Mouse (Mus musculus): ENCODE results near the gene Defb45. TPM values are rescaled to one million over a fixed set of nuclear protein-coding genes. Genes with fewer than 3 reads are reported as not detected.

Defb45 gene
- polyA plus RNA-seq (2015; fragmentation: Nextera tagmentation; extraction: Ambion mirVana), result not detected in 2 replicates

- Histone ChIP-seq H3K4me1 (replicated peaks) (no peaks in the 10 kb centered on the region), H3K36me3 (no peaks in the 10 kb centered on the region), H3K9ac (no peak within 1 kb of the TSS), H3K27me3 (no peaks in the 10 kb centered on the region), H3K4me3 (no peak within 1 kb of the TSS), H3K9me3 (replicated peaks) (no peaks in the 10 kb centered on the region), H3K4me2 (no peak within 1 kb of the TSS), H3K27ac (no peak within 1 kb of the TSS)
- ATAC-seq (replicated peaks; ENCODE audit: insufficient number of reproducible peaks, insufficient read depth, low FRiP score, low read depth), result no peak
- WGBS, result 59% methylated on average over 7 of the region's 7 CpGs
Observed at GRCm38 (mm10) chr2:152599299-152599698, at the start of gene Defb45. Defb45 (minus strand) TSS chr2:152599399.

DNA sequence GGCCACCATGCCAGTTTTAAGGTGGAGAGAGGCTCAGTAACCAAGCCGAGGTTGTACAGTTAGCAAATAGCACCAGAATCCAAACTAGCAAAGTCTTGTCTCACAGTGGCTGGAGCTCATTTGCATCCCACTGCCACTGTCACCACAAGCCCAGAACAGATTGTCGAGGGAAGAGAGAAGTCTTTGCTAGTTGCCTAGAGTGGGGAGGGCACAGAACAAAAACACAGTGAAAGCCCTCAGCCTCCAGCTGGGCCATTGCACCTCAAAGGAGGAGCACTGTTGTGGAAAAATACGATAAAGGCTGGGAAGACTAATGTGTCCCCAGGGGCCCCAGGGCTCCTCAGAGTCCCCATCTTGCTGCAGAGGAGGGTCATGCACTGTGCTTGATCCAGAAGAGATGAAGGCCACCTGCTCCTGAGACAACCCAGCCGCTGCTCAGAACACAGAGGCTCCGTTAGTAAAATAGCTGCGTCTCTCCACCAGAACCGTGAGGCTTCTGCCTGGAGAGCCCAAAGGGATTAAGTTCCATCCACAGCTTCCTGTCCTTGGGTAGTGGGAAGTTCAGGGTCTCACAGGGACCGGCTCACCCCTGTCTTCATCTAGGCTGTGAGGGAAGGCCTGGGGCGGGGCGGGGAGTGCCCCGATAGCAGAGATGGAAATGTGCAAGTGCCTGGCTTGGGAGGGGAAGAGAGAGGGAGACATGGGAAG, 40.4 kb upstream of the Defb45 start:
- Histone ChIP-seq H3K9ac (0 out of 2 replicates have a peak overlapping the region, but pooled peaks have one; percentile 23), H3K27me3 (0 out of 2 replicates have a peak, but pooled peaks cover under 1% of the 10 kb centered on the region), H3K4me1 (replicated peaks) (peaks cover 27% of the 10 kb centered on the region), H3K4me3 (no peak overlapping the region), H3K36me3 (no peaks in the 10 kb centered on the region), H3K4me2 (no peak overlapping the region), H3K9me3 (replicated peaks) (no peaks in the 10 kb centered on the region), H3K27ac (peak overlapping the region; percentile 87)
- 18% methylated on average over 11 of the region's 11 CpGs for WGBS
- ATAC-seq (replicated peaks; ENCODE audit: insufficient number of reproducible peaks, insufficient read depth, low FRiP score, low read depth), result peak; percentile 11; the same call in 1 of the 2 replicates

DNA sequence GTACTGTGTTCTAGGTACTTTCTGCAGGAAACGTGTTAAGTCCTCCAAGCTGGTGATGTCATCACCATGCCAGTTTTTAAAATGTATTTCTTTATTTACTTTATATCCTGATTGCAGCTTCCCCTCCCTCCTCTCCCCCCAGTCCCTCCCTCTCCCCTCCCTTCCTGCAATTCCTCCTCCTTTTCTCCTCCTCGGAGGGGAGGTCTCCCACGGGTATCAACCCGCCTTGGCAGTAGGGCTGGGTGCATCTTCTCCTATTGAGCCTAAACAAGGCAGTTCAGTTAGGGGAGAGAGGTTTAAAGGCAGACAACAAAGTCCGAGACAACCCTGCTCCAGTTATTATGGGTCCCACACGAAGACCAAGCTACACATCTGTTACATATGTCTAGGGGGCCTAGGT, 39.7 kb upstream of the Defb45 start:
- 58% methylated on average over 6 of the region's 6 CpGs for WGBS
- no peaks in the 10 kb centered on the region for H3K9me3 ChIP-seq (replicated peaks)
- no peak overlapping the region for H3K4me2 ChIP-seq
- 0 out of 2 replicates have a peak, but pooled peaks cover 5% of the 10 kb centered on the region for H3K27me3 ChIP-seq
- no peak for ATAC-seq (replicated peaks; ENCODE audit: insufficient number of reproducible peaks, insufficient read depth, low FRiP score, low read depth)
- H3K36me3 ChIP-seq, result no peaks in the 10 kb centered on the region
- no peak overlapping the region for H3K4me3 ChIP-seq
- peak overlapping the region; percentile 87 for H3K27ac ChIP-seq
- no peak overlapping the region for H3K9ac ChIP-seq
- H3K4me1 ChIP-seq (replicated peaks), result peaks cover 32% of the 10 kb centered on the region

- no peak overlapping the region for H3K9ac ChIP-seq
- H3K4me2 ChIP-seq, result no peak overlapping the region
- H3K9me3 ChIP-seq (replicated peaks), result no peaks in the 10 kb centered on the region
- no peaks in the 10 kb centered on the region for H3K36me3 ChIP-seq
- no peak overlapping the region for H3K4me3 ChIP-seq
- H3K27ac ChIP-seq, result peak overlapping the region; percentile 87
- 82% methylated on average over 4 of the region's 4 CpGs for WGBS
- 0 out of 2 replicates have a peak, but pooled peaks cover 5% of the 10 kb centered on the region for H3K27me3 ChIP-seq
- ATAC-seq (replicated peaks; ENCODE audit: insufficient number of reproducible peaks, insufficient read depth, low FRiP score, low read depth), result no peak
- peaks cover 43% of the 10 kb centered on the region for H3K4me1 ChIP-seq (replicated peaks)
Observed at GRCm38 (mm10) chr2:152637381-152637780, 38.2 kb upstream of the Defb45 start.

GRCm38 (mm10) chr2:152637006-152637322, 37.8 kb upstream of the Defb45 start:
- H3K4me2 ChIP-seq, result no peak overlapping the region
- WGBS, result 61% methylated on average over 6 of the region's 6 CpGs
- ATAC-seq (replicated peaks; ENCODE audit: insufficient number of reproducible peaks, insufficient read depth, low FRiP score, low read depth), result no peak
- no peak overlapping the region for H3K4me3 ChIP-seq
- H3K9me3 ChIP-seq (replicated peaks), result no peaks in the 10 kb centered on the region
- no peak overlapping the region for H3K9ac ChIP-seq
- H3K4me1 ChIP-seq (replicated peaks), result peaks cover 46% of the 10 kb centered on the region
- H3K27ac ChIP-seq, result peak overlapping the region; percentile 87
- 0 out of 2 replicates have a peak, but pooled peaks cover 5% of the 10 kb centered on the region for H3K27me3 ChIP-seq
- H3K36me3 ChIP-seq, result no peaks in the 10 kb centered on the region

DNA sequence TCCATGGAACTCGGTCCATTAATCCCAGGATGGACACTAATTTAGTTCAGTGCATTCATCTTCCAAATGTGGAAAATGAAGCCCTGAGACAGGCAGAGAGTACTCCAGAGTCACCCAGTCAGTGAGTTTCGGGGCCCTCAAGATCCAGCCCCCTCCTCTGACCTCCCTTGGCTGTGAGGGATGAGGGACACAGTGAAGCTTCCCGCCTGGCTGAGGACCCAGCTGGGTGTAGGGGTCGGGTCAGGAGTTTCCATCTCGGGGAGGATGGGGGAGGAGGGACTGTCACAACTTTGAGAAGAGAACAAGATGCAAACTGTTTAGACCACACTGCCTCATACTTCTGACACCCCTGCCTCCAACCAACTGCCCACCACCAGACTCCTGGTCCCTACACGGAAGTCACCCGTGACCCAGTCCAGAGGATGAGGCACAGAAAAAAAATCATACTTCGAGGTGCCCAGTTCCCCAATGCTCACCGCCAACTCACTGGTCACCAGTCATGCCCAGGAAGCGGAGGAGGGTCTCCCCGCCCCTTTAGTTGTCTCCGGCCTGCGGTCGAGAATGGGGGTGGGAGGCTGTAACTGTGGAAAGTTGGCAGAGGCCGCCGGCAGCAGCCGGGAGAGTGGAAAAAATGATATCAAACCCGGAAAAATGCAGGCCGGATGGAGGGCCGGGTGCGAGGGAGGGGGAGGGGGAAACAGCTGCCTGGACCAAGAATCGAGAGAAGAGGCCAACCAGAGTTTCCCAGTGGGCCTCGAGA, 37.2 kb upstream of the Defb45 start:
- no peaks in the 10 kb centered on the region for H3K9me3 ChIP-seq (replicated peaks)

DNA sequence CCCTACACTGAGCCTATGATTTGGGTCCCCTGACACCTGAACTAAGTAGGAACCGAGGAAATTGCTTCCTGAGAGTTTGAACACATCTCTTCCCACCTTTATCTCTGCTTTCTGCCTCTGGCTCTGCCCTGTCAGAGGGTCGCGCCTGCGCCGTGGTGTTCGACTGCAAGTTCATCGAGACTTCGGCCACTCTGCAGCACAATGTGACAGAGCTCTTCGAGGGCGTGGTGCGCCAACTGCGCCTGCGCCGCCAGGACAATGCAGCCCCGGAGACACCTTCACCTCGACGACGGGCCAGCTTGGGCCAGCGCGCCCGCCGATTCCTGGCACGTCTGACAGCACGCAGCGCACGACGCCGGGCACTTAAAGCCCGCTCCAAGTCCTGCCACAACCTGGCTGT, 35.1 kb upstream of the Defb45 start:
- Histone ChIP-seq H3K27me3 (0 out of 2 replicates have a peak, but pooled peaks cover 5% of the 10 kb centered on the region), H3K9ac (no peak overlapping the region), H3K4me2 (no peak overlapping the region), H3K9me3 (replicated peaks) (no peaks in the 10 kb centered on the region), H3K4me1 (replicated peaks) (peaks cover 40% of the 10 kb centered on the region), H3K4me3 (no peak overlapping the region), H3K36me3 (no peaks in the 10 kb centered on the region), H3K27ac (0 out of 2 replicates have a peak overlapping the region, but pooled peaks have one; percentile 87)
- WGBS, result 56% methylated on average over 29 of the region's 29 CpGs
- ATAC-seq (replicated peaks; ENCODE audit: insufficient number of reproducible peaks, insufficient read depth, low FRiP score, low read depth), result no peak

More for the DNA sequence above, 37.2 kb upstream of the Defb45 start:
- Histone ChIP-seq H3K27me3 (0 out of 2 replicates have a peak, but pooled peaks cover 5% of the 10 kb centered on the region), H3K9ac (no peak overlapping the region), H3K4me1 (replicated peaks) (peaks cover 46% of the 10 kb centered on the region), H3K36me3 (no peaks in the 10 kb centered on the region), H3K4me2 (no peak overlapping the region), H3K27ac (peak overlapping the region; percentile 87), H3K4me3 (no peak overlapping the region)
- WGBS, result 44% methylated on average over 23 of the region's 23 CpGs
- peak; percentile 72 for ATAC-seq (replicated peaks; ENCODE audit: insufficient number of reproducible peaks, insufficient read depth, low FRiP score, low read depth)

GRCm38 (mm10) chr2:152633334-152633733, 34.1 kb upstream of the Defb45 start:
- Histone ChIP-seq H3K27me3 (peaks cover 6% of the 10 kb centered on the region; the same call in 1 of the 2 replicates), H3K4me3 (peak overlapping the region; percentile 22), H3K9me3 (replicated peaks) (no peaks in the 10 kb centered on the region), H3K4me2 (peak overlapping the region; percentile 50), H3K9ac (peak overlapping the region; percentile 35), H3K4me1 (replicated peaks) (peaks cover 39% of the 10 kb centered on the region), H3K27ac (peak overlapping the region; percentile 56), H3K36me3 (no peaks in the 10 kb centered on the region)
- no peak for ATAC-seq (replicated peaks; ENCODE audit: insufficient number of reproducible peaks, insufficient read depth, low FRiP score, low read depth)
- WGBS, result 23% methylated on average over 17 of the region's 17 CpGs

DNA sequence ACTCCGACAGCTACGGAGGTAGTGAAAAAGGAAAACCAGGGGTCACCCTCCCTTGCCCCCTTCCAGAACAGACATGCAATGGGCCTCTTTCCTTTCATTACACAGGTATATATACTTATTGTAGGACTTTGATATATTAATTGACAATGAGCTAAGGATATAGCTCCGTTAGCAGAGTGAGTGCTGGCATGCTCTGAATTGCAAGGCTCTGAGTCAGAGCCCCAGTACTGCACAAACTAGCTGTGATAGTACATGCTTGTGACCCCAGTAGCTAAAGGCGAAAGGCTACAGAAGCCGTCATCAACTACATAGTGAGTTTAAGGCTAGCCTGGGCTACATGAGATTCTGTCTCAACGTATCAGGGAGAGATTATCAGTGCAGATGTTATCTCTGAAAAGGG, 30.7 kb upstream of the Defb45 start:
- no peak overlapping the region for H3K9ac ChIP-seq
- H3K36me3 ChIP-seq, result no peaks in the 10 kb centered on the region
- peak overlapping the region; percentile 85; the same call in 1 of the 2 replicates for H3K4me2 ChIP-seq
- WGBS, result 73% methylated on average over 6 of the region's 6 CpGs
- no peak overlapping the region for H3K27ac ChIP-seq
- peaks cover 34% of the 10 kb centered on the region for H3K4me1 ChIP-seq (replicated peaks)
- no peaks in the 10 kb centered on the region for H3K9me3 ChIP-seq (replicated peaks)
- H3K27me3 ChIP-seq, result peaks cover 32% of the 10 kb centered on the region
- ATAC-seq (replicated peaks; ENCODE audit: insufficient number of reproducible peaks, insufficient read depth, low FRiP score, low read depth), result no peak
- H3K4me3 ChIP-seq, result no peak overlapping the region

- Histone ChIP-seq H3K27me3 (peaks cover 32% of the 10 kb centered on the region), H3K4me3 (peak overlapping the region; percentile 1; the same call in 1 of the 2 replicates), H3K9ac (0 out of 2 replicates have a peak overlapping the region, but pooled peaks have one; percentile 9), H3K4me1 (replicated peaks) (peaks cover 30% of the 10 kb centered on the region), H3K9me3 (replicated peaks) (no peaks in the 10 kb centered on the region), H3K36me3 (no peaks in the 10 kb centered on the region), H3K27ac (no peak overlapping the region), H3K4me2 (peak overlapping the region; percentile 85)
- WGBS, result 48% methylated on average over 3 of the region's 3 CpGs
- no peak for ATAC-seq (replicated peaks; ENCODE audit: insufficient number of reproducible peaks, insufficient read depth, low FRiP score, low read depth)
Observed at GRCm38 (mm10) chr2:152629239-152629638, 30.0 kb upstream of the Defb45 start.

- 53% methylated on average over 17 of the region's 17 CpGs for WGBS
- no peak overlapping the region for H3K9ac ChIP-seq
- H3K4me2 ChIP-seq, result peak overlapping the region; percentile 85
- peaks cover 21% of the 10 kb centered on the region for H3K4me1 ChIP-seq (replicated peaks)
- no peaks in the 10 kb centered on the region for H3K36me3 ChIP-seq
- H3K9me3 ChIP-seq (replicated peaks), result no peaks in the 10 kb centered on the region
- no peak overlapping the region for H3K27ac ChIP-seq
- peak overlapping the region; percentile 49 for H3K4me3 ChIP-seq
- peaks cover 33% of the 10 kb centered on the region for H3K27me3 ChIP-seq
- no peak for ATAC-seq (replicated peaks; ENCODE audit: insufficient number of reproducible peaks, insufficient read depth, low FRiP score, low read depth)
Observed at GRCm38 (mm10) chr2:152628066-152628465, 28.9 kb upstream of the Defb45 start.

Data from heart, embryonic 15.5 days (tissue).